Mouse (Mus musculus) heart, embryonic 11.5 days (tissue): ENCODE results near the gene Slc39a1. TPM values are rescaled to one million over a fixed set of nuclear protein-coding genes. Genes with fewer than 3 reads are reported as not detected.
"Not testable (repeated sequence)": the region's sequence is repeated elsewhere in the genome, so short reads cannot be mapped to it uniquely, and the experiment has no call there.

Experiments
- ATAC-seq: fragments of 200-750 bp; cut with Nextera tagmentation; replicated peaks from 2 replicates; pipeline ENCODE4 v1.8.0; 2017; ENCODE audit warnings: moderate library complexity; ENCODE audit not compliant: insufficient number of reproducible peaks, low FRiP score, low TSS enrichment
- H3K27ac ChIP-seq: fragments of 300-500 bp; sonication (generic); 2 replicates; pipeline ENCODE4 v1.5.1; 2014; ENCODE audit warnings: mild to moderate bottlenecking, low read depth, low read length
- H3K27me3 ChIP-seq: fragments of 300-500 bp; sonication (generic); 2 replicates; pipeline ENCODE4 v1.6.1; 2014; ENCODE audit warnings: mild to moderate bottlenecking, low read length, mixed read lengths; ENCODE audit not compliant: control insufficient read depth, insufficient read depth
- H3K36me3 ChIP-seq: fragments of 300-500 bp; sonication (generic); 2 replicates; pipeline ENCODE4 v1.6.1; 2014; ENCODE audit warnings: mild to moderate bottlenecking, low read length, moderate library complexity, mixed read lengths; ENCODE audit not compliant: control insufficient read depth, insufficient read depth
- H3K4me1 ChIP-seq: fragments of 300-500 bp; sonication (generic); 2 replicates; pipeline ENCODE4 v1.6.1; 2014; ENCODE audit warnings: low read length; ENCODE audit not compliant: control insufficient read depth, insufficient read depth
- H3K4me2 ChIP-seq: fragments of 300-500 bp; sonication (generic); 2 replicates; pipeline ENCODE4 v1.6.1; 2014; ENCODE audit warnings: mild to moderate bottlenecking, moderate library complexity
- H3K4me3 ChIP-seq: fragments of 300-500 bp; sonication (generic); 2 replicates; pipeline ENCODE4 v1.5.1; 2014; ENCODE audit warnings: low read depth, low read length
- H3K9ac ChIP-seq: fragments of 300-500 bp; sonication (generic); 2 replicates; pipeline ENCODE4 v1.6.1; 2014; ENCODE audit warnings: mild to moderate bottlenecking, low read depth, low read length, moderate library complexity
- H3K9me3 ChIP-seq: fragments of 300-500 bp; sonication (generic); replicated peaks from 2 replicates; pipeline ENCODE4 v1.6.1; 2016; ENCODE audit warnings: low read length; ENCODE audit not compliant: control insufficient read depth
- WGBS: fragments of 180-500 bp; shearing (Covaris S2); extraction: QIAGEN DNeasy Blood & Tissue Kit; methylation state at CpG from one replicate; pipeline ENCODE4 v1.1.7; 2014; ENCODE audit not compliant: insufficient replicate concordance; 5-methylcytosine and 5-hydroxymethylcytosine counted together
- polyA plus RNA-seq: library from polyadenylated mRNA; unstranded; fragments of >200 nt; fragmentation: Nextera tagmentation; extraction: Ambion mirVana; gene quantifications from 2 replicates; pipeline ENCODE4 v1.2.1, GENCODE M21; 2014

The Slc39a1 gene
- polyA plus RNA-seq, 1 experiment from 2014 or later, result 80.8 TPM

- no peak overlapping the region for H3K4me2 ChIP-seq
- H3K4me3 ChIP-seq, result no peak overlapping the region
- H3K9ac ChIP-seq, result no peak overlapping the region
- H3K36me3 ChIP-seq, result peaks cover 20% of the 10 kb centered on the region
- H3K27ac ChIP-seq, result no peak overlapping the region
- H3K27me3 ChIP-seq, result no peaks in the 10 kb centered on the region
- H3K4me1 ChIP-seq, result no peaks in the 10 kb centered on the region
- H3K9me3 ChIP-seq, result no peaks in the 10 kb centered on the region
- ATAC-seq, result no peak
- 93% methylated on average over 10 of the region's 10 CpGs for WGBS
These were observed 30.2 kb downstream of the Slc39a1 start for GRCm38 (mm10) chr3:90278211-90278610.

DNA sequence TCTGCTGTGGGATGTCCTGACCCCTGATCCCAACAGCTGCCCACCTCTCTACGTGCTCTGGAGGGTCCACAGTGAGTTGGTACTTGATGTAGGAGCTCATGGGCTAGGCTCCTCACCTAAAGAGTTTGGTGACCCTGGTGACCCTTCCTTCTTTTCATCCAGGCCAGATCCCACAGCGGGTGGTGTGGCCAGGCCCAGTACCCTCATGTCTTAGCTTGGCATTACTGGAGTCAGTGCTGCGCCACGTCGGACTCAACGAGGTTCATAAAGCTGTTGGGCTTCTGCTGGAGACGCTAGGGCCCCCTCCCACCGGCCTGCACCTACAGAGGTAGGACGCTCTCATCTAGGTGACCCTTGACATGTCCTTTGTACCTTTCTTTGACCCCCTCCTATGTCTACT lies 31.2 kb downstream of the Slc39a1 start:
- Histone ChIP-seq H3K27ac (no peak overlapping the region), H3K36me3 (peaks cover 16% of the 10 kb centered on the region), H3K4me3 (no peak overlapping the region), H3K4me2 (no peak overlapping the region), H3K27me3 (no peaks in the 10 kb centered on the region), H3K9me3 (no peaks in the 10 kb centered on the region), H3K9ac (no peak overlapping the region), H3K4me1 (no peaks in the 10 kb centered on the region)
- ATAC-seq, result no peak
- whole genome bisulfite sequencing, result 85% methylated on average over 9 of the region's 9 CpGs

DNA sequence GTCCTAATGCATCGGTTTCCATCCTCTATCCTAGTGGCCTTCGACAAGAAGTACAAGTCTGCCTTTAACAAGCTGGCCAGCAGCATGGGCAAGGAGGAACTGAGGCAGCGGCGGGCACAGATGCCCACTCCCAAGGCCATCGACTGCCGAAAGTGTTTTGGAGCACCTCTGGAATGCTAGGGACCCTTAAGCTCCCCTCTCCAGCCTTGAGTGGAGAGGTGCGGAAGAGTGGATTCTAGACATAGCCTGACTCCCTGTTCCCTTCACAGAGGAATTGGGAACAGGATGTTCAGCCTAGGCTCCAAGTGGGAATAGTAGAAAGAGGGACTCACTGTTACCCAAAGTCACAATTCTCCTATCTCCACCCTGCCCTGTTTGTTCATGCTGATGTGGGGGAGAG lies 31.8 kb downstream of the Slc39a1 start:
- H3K27me3 ChIP-seq, result no peaks in the 10 kb centered on the region
- no peak overlapping the region for H3K4me3 ChIP-seq
- 89% methylated on average over 7 of the region's 7 CpGs for WGBS
- no peak for ATAC-seq
- peaks cover 16% of the 10 kb centered on the region for H3K36me3 ChIP-seq
- H3K9ac ChIP-seq, result no peak overlapping the region
- H3K4me2 ChIP-seq, result no peak overlapping the region
- H3K4me1 ChIP-seq, result no peaks in the 10 kb centered on the region
- H3K27ac ChIP-seq, result no peak overlapping the region
- H3K9me3 ChIP-seq, result no peaks in the 10 kb centered on the region

- no peaks in the 10 kb centered on the region for H3K9me3 ChIP-seq
- H3K36me3 ChIP-seq, result peaks cover 16% of the 10 kb centered on the region
- H3K4me2 ChIP-seq, result no peak overlapping the region
- ATAC-seq, result no peak
- no peaks in the 10 kb centered on the region for H3K27me3 ChIP-seq
- no peaks in the 10 kb centered on the region for H3K4me1 ChIP-seq
- H3K27ac ChIP-seq, result no peak overlapping the region
- H3K4me3 ChIP-seq, result no peak overlapping the region
- H3K9ac ChIP-seq, result no peak overlapping the region
- 87% methylated on average over 9 of the region's 9 CpGs for WGBS
These were observed 32.7 kb downstream of the Slc39a1 start for GRCm38 (mm10) chr3:90280708-90281107.

GRCm38 (mm10) chr3:90284150-90284549 lies 36.2 kb downstream of the Slc39a1 start:
- Histone ChIP-seq H3K27me3 (no peaks in the 10 kb centered on the region), H3K27ac (no peak overlapping the region), H3K9me3 (no peaks in the 10 kb centered on the region), H3K4me3 (no peak overlapping the region), H3K4me1 (no peaks in the 10 kb centered on the region), H3K36me3 (peaks cover 11% of the 10 kb centered on the region), H3K4me2 (no peak overlapping the region), H3K9ac (no peak overlapping the region)
- 92% methylated on average over 2 of the region's 2 CpGs for WGBS
- ATAC-seq, result no peak

DNA sequence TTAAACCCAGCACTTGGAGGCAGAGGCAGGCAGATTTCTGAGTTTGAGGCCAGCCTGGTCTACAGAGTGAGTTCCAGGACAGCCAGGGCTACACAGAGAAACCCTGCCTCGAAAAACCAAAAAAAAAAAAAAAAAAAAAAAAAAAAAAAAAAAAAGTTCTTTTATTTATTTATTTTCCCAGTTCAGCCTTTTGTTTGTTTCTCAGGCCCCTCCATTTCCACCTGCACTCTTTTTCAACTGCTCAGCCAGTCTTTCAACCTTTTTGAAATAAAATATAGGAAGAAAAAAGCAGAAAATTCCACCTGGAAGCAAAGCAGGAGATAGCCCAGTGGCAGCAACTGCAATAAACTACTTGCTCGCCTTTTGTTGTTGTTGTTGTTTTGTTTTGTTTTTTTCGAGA lies 41.4 kb downstream of the Slc39a1 start:
- H3K9ac ChIP-seq, H3K4me2 ChIP-seq, H3K9me3 ChIP-seq, H3K27ac ChIP-seq, H3K4me3 ChIP-seq, H3K4me1 ChIP-seq, H3K27me3 ChIP-seq, ATAC-seq, H3K36me3 ChIP-seq: not testable (repeated sequence)
- WGBS, result 53% methylated on average over 2 of the region's 3 CpGs

DNA sequence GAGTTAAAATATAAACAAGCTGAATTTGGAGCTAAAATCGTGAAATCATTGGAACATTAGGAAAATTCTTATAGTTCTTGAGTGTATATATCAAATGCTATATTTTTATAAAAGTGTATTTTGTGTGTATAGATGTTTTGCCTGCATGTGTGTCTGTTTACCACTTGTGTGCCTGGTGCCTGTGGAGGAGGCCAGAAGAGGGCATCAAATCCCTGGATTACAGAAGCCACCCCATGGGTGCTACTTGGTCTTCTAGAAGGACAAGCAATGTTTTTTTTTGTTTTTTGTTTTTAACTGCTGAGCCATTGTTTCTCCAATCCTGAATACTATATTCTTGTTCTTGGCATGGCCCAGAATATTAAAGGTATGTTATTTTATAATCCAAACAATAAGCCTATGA lies 42.6 kb downstream of the Slc39a1 start:
- H3K9me3 ChIP-seq, result no peaks in the 10 kb centered on the region

DNA sequence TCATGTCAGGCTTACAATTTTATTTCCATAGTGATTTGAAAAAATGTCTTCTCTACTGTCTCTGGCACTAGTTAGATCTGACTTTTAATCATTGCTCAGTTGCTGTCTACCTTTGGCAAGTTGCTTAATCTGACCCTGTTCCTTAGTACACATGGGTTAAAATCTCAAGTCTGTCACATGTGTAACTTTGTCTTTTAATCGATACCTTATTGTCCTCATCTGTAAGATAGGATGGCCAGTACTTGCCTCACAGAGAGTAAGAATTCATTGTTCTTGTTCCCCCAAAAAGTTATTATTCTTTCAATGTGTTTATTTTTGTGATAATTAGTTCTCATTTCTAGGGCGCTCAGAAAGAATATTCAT lies 44.0 kb downstream of the Slc39a1 start:
- Histone ChIP-seq H3K4me2 (peak overlapping the region; percentile 67), H3K36me3 (no peaks in the 10 kb centered on the region), H3K9me3 (no peaks in the 10 kb centered on the region), H3K4me3 (peak overlapping the region; percentile 83), H3K4me1 (peaks cover 11% of the 10 kb centered on the region), H3K9ac (peak overlapping the region; percentile 72), H3K27me3 (no peaks in the 10 kb centered on the region), H3K27ac (peak overlapping the region; percentile 83)
- WGBS, result 41% methylated on average over 2 of the region's 2 CpGs
- no peak for ATAC-seq

More for the DNA sequence above, 42.6 kb downstream of the Slc39a1 start:
- Histone ChIP-seq H3K36me3 (no peaks in the 10 kb centered on the region), H3K9ac (no peak overlapping the region), H3K4me1 (peaks cover 11% of the 10 kb centered on the region), H3K27me3 (no peaks in the 10 kb centered on the region), H3K4me3 (no peak overlapping the region), H3K4me2 (no peak overlapping the region), H3K27ac (no peak overlapping the region)
- ATAC-seq, result no peak
- WGBS, result 76% methylated on average over 1 of the region's 1 CpGs

GRCm38 (mm10) chr3:90292345-90293275 lies 44.6 kb downstream of the Slc39a1 start, which contains the start of gene Gatad2b:
Gene Gatad2b, plus strand, starts transcription at chr3:90293178.
- Histone ChIP-seq H3K4me2 (peak within 1 kb of the TSS; percentile 76), H3K36me3 (no peaks in the 10 kb centered on the region), H3K9ac (peak within 1 kb of the TSS; percentile 90), H3K4me3 (peak within 1 kb of the TSS; percentile 83), H3K27ac (peak within 1 kb of the TSS; percentile 97), H3K27me3 (no peaks in the 10 kb centered on the region), H3K9me3 (no peaks in the 10 kb centered on the region), H3K4me1 (peaks cover 11% of the 10 kb centered on the region)
- peak; percentile 98 for ATAC-seq
- WGBS, result under 1% methylated on average over 47 of the region's 47 CpGs
